Mouse (Mus musculus) adrenal gland, adult 8-10 months (tissue): ENCODE measurements around the gene Tipin. TPM values are rescaled to one million over a fixed set of nuclear protein-coding genes. Genes with fewer than 3 reads are reported as not detected.
"Not testable (repeated sequence)": the region's sequence is repeated elsewhere in the genome, so short reads cannot be mapped to it uniquely, and the experiment has no call there.

ENCODE experiments used
- DNase-seq: peaks from one replicate; pipeline ENCODE4 v3.0.0; 2022
- total RNA-seq, 4 experiments: library from RNA; stranded (reverse); gene quantifications; 2 replicates each; pipeline ENCODE4 v1.2.4; 2022

The Tipin gene
- total RNA-seq, 4 experiments from 2014 or later: 15.2 to 32.4 (median 20.6) TPM

DNA sequence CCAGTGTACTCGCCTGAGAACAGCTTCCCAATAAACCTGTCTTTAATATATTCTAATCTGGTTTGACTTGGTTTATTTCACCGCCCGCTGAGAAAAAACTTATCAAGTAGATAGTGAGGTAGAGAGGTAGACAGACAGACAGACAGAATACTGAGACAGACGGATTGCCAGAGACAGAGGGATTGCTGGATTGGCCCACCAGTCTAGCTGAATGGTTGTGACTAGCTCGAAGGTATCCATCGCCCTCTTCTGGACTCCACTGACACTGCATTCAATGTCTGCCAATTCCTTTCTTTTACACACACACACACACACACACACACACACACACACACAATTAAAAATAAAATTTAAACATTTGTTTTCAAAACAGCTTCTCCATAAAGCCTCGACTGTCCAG is 8.8 kb upstream of the Tipin start:
- no peak for DNase-seq

DNA sequence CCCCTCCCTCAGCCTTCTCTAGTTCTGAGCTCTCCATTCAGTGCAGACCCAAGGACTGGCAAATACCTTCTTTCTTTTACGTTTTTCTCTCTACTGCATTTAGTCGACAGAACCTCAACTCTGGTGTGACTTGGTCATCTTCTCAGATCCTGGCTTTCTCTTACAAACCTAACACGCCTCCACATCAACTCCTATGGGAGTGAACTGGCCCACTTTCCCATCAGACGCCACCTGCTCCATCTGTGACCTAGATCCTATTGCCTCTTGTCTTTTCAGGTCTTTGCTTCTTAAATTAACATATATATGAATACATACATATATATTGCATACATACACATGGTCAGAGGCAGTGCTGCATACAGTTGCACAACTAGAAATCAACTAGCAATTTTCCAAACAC is 7.6 kb upstream of the Tipin start:
- no peak for DNase-seq

- DNase-seq: no peak
Measured at GRCm38 (mm10) chr9:64274291-64274690, 7.1 kb upstream of the Tipin start.

GRCm38 (mm10) chr9:64274919-64275318 is 6.5 kb upstream of the Tipin start:
- DNase-seq: no peak

GRCm38 (mm10) chr9:64277706-64278105 is 3.7 kb upstream of the Tipin start:
- DNase-seq: peak; percentile 36

GRCm38 (mm10) chr9:64278665-64279310 is 2.6 kb upstream of the Tipin start:
- DNase-seq: no peak

GRCm38 (mm10) chr9:64281781-64282178 is 399 bp downstream of the Tipin start:
- no peak for DNase-seq

- DNase-seq: no peak
Measured at GRCm38 (mm10) chr9:64282404-64282987, 1.1 kb downstream of the Tipin start.

- DNase-seq: not testable (repeated sequence)
Measured at GRCm38 (mm10) chr9:64303086-64303485, 21.7 kb downstream of the Tipin start.

DNA sequence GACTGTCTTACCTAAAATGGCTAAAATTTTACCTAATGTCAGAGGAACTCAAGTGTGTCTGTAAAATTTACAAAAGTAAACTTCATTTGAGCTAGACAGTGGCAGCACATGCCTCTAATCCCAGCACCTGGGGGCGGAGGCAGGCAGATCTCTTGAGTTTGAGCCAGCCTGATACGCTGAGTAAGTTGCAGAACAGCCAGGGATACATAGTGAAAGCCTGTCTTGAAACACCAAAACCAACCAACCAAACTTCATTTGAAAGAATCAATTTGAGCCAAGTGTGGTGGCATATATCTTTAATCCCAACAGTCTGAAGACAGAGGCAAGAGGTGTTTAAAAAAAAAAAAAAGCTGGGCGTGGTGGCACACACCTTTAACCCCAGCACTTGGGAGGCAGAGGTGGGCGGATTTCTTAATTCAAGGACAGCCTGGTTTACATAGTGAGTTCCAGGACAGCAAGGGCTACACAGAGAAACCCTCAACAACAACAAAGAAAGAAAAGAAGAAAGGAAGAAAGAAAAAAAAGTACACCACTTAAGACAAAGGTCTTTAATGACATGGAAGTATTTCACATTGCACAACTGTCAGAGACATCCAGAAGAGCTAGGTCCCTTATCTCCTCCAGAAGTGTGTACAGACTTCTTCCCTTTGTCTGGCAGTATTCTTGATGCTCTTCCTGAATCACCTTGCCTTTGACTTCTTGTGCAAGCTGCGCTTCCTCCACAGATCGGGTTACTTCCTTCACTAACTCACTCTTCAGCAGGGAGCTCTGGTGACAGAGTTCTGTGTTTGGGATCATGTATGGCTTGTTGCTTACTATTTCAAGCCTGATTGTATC is 25.3 kb downstream of the Tipin start:
- no peak for DNase-seq

GRCm38 (mm10) chr9:64310996-64311785 is 29.8 kb downstream of the Tipin start:
- DNase-seq: no peak

- no peak for DNase-seq
Measured at GRCm38 (mm10) chr9:64312128-64312527, 30.7 kb downstream of the Tipin start.

DNA sequence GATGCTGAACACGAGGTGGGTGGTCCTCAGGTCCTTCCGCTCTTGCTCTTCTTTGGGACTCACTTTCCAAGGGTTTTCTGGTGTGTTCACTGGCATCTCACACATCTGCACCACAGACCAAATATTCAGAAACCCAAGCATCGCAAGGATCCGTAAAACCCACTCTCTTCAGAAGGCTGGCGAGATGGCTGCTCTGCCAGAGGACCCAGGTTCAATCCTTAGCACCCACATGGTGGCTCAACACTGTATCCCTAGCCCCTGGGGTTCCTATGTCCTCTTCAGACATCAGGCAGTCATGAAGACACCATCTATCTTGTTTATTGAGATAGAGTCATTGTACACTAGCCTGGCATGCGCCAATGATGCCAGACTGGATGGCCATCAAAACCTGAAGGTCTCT is 33.3 kb downstream of the Tipin start:
- no peak for DNase-seq

DNA sequence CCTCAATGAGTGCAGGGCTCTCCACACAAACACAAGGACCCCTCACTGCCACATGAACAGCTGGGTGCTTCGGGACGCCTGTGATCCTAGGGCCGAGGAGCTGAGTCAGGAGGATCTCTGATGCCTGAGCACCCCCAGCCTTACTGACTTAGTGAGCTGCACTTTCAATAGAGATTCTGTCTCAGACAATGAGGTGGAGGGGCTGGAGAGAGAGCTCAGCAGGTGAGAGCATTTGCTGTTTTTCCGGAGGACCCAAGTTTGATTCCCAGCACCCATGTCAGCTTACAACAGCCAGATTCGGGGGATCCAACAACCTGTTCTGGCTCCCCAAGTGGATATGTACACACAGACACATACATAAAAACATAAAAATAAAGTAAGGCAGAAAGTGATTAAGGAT is 35.6 kb downstream of the Tipin start:
- DNase-seq: no peak

- no peak for DNase-seq
Measured at GRCm38 (mm10) chr9:64323976-64324375, 42.6 kb downstream of the Tipin start.

DNA sequence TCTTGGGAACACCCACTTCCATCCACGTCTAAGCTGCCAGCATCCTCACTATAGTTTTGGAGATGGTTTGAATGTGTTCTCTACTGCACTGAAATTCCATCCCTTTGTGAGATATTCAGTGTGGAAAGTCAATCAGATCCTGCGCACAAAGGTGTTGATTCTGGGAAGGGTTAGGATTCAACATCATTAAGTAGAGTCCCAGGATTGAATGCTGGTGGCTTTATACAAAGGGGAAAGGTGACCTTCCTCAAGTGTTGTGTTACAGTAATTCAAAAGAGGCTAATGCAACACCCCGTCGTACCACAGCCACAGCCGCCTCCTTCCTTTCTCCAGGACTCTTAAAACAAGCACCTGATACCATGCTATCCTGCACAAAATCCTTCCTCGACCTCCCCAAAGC is 54.4 kb downstream of the Tipin start:
- DNase-seq: no peak

GRCm38 (mm10) chr9:64339361-64339760 is 58.0 kb downstream of the Tipin start:
- DNase-seq: no peak

GRCm38 (mm10) chr9:64340351-64341253 is 59.2 kb downstream of the Tipin start:
- peak; percentile 56 for DNase-seq

- no peak for DNase-seq
Measured at GRCm38 (mm10) chr9:64341254-64341566, 59.8 kb downstream of the Tipin start, which contains the start of gene Dis3l. Gene Dis3l (minus strand): TSS chr9:64341288.

DNA sequence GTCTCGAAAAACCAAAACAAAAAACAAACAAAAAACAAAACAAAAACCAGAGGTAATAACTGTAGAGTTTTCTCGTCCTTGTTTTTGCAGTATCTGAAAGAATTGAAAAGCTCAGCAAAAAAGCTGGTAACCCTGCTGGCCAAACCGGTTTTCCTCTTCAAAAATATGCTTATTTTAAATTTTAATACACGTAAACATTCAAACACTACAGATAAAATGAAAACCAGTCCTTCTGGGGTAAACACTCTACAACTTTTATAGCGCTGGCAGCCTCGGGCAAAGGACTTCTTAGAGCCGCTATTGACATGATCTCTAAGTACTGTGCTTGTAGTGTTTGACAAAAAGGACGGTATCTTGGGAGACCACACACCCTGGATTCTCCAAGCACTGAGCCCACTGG is 60.3 kb downstream of the Tipin start:
- DNase-seq: no peak

GRCm38 (mm10) chr9:64343656-64344055 is 62.3 kb downstream of the Tipin start:
- DNase-seq: no peak

DNA sequence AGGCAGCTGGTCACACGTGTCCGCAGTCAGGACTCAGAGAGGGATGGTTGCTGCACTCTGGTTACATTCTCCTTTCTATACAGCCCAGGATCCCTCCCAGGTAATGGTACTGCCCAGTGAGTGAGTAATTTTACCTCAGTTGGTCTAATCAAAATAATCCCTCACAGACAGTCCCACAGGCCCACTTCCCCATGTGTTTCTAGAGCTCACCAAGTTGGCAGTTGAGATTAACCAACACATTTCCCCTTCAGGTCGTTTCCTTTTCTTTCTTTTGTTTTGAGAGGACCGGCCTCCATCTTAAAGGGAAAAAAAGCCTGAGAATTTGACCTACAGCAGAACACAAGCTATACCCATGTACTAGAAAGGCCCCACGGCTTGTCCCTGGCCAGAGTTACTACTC is 64.5 kb downstream of the Tipin start:
- DNase-seq: no peak
